Mouse (Mus musculus) limb, embryonic 14.5 days (tissue): ENCODE measurements at regions not wholly inside any gene's neighbourhood (a gene's known extent, or its start where the extent isn't known, plus 50 kb on each side); places are given as distances from the start of the nearest gene placed in this dataset.

Source experiments
- ATAC-seq: fragments of 200-750 bp; cut with Nextera tagmentation; 2 replicates; pipeline ENCODE4 v1.8.0; 2017; ENCODE audit warnings: low read depth, moderate number of reproducible peaks, moderate TSS enrichment; ENCODE audit not compliant: low FRiP score
- DNase-seq: peaks from one replicate; pipeline ENCODE4 v3.0.0-alpha.2; 2015; ENCODE audit warnings: low spot score
- H3K27ac ChIP-seq: fragments of 300-500 bp; sonication (generic); replicated peaks from 2 replicates; pipeline ENCODE4 v1.5.1; 2014; ENCODE audit warnings: low read depth, mild to moderate bottlenecking, low read length, moderate library complexity, mixed read lengths
- H3K27me3 ChIP-seq: fragments of 300-500 bp; sonication (generic); 2 replicates; pipeline ENCODE4 v1.6.1; 2014; ENCODE audit warnings: low read length, mixed read lengths; ENCODE audit not compliant: control insufficient read depth, insufficient read depth
- H3K36me3 ChIP-seq: fragments of 300-500 bp; sonication (generic); 2 replicates; pipeline ENCODE4 v1.6.1; 2014; ENCODE audit warnings: mild to moderate bottlenecking, low read length, moderate library complexity, mixed read lengths; ENCODE audit not compliant: control insufficient read depth, insufficient read depth
- H3K4me1 ChIP-seq: fragments of 300-500 bp; sonication (generic); 2 replicates; pipeline ENCODE4 v1.6.1; 2014; ENCODE audit warnings: antibody characterized with exemption, low read length, mixed read lengths; ENCODE audit not compliant: control insufficient read depth, insufficient read depth
- H3K4me2 ChIP-seq: fragments of 300-500 bp; sonication (generic); replicated peaks from 2 replicates; pipeline ENCODE4 v1.6.1; 2014; ENCODE audit warnings: low read depth, mild to moderate bottlenecking, low read length, moderate library complexity; ENCODE audit not compliant: severe bottlenecking
- H3K4me3 ChIP-seq: fragments of 300-500 bp; sonication (generic); replicated peaks from 2 replicates; pipeline ENCODE4 v1.5.1; 2014; ENCODE audit warnings: low read length
- H3K9ac ChIP-seq: fragments of 300-500 bp; sonication (generic); 2 replicates; pipeline ENCODE4 v1.6.1; 2014; ENCODE audit warnings: mild to moderate bottlenecking, low read depth, low read length, moderate library complexity; ENCODE audit not compliant: severe bottlenecking
- H3K9me3 ChIP-seq: fragments of 300-500 bp; sonication (generic); 2 replicates; pipeline ENCODE4 v1.6.1; 2016; ENCODE audit warnings: low read length; ENCODE audit not compliant: control insufficient read depth
- POLR2A ChIP-seq: fragments of 200-500 bp; IDR thresholded peaks from 2 replicates; pipeline ENCODE4 v1.8.0; 2012; ENCODE audit warnings: inconsistent platforms, mild to moderate bottlenecking, moderate library complexity, borderline replicate concordance; ENCODE audit not compliant: insufficient read depth, insufficient read length; ENCODE audit errors: extremely low read depth
- WGBS: fragments of 180-500 bp; shearing (Covaris S2); extraction: QIAGEN DNeasy Blood & Tissue Kit; methylation state at CpG from one replicate; pipeline ENCODE4 v1.1.7; 2014; 5-methylcytosine and 5-hydroxymethylcytosine counted together

DNA sequence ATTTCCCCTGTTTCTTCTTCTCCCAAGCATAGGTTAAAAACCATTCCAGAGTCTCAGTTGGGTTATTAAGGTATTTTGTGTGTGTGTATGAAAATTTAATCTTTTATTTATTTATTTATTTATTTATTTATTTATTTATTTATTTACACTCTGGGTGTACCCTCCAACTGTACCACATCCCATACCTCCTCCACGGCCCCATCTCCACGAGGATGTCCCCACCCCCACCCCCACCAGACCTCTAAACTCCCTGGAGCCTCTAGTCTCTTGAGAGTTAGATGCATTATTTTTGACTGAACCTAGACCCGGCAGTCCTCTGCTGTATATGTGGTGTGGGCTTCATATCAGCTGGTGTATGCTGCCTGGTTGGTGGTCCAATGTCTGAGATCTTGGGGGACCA, 214.9 kb upstream of the Itga1 start:
- no peak overlapping the region for H3K4me3 ChIP-seq
- ATAC-seq (no peak), DNase-seq (no peak)
- TF ChIP-seq POLR2A: no peak
- no peak overlapping the region for H3K4me2 ChIP-seq
- 79% methylated on average over 3 of the region's 3 CpGs for WGBS
- H3K4me1 ChIP-seq: no peaks in the 10 kb centered on the region
- no peaks in the 10 kb centered on the region for H3K36me3 ChIP-seq
- H3K27me3 ChIP-seq: no peaks in the 10 kb centered on the region
- no peaks in the 10 kb centered on the region for H3K9me3 ChIP-seq
- H3K9ac ChIP-seq: no peak overlapping the region
- no peak overlapping the region for H3K27ac ChIP-seq

DNA sequence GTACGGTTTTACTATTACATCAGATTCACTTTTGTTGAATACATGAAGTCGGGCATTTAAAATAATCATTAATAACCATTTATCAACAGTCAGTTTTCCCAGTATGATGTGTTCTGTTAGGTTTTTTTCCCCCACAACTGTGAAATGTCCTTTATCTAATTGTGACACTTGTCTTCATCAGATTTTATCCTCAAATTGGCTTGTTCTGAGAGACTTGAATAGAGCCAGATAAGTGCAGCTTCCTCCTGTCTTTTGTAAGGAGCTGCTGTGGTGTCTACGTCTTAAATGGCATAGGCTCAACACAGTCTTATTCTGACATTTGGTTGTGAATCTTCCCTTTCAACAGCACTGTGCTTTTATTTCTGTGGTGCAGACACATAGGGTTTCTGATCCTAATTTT, 206.8 kb upstream of the Itga1 start:
- no peaks in the 10 kb centered on the region for H3K4me1 ChIP-seq

DNA sequence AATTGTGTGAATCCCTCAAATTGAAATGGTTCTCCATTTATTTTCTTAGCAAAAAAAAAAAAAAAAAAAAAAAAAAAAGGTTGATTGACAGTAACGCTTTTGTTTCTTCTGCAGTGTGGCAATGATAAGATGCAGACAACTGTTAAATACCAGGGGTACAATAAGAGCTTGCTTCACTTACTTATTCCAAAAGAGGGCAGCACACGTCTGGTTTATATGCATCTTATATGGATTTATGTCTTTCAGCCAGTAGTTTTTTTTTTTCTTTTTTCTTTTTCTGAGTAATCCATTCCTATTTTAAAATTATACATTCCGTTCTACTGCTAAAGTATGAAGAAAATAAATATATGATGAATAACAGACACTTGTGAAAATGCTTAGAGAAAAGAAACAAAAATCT, 185.6 kb upstream of the Itga1 start:
- WGBS: 48% methylated on average over 3 of the region's 3 CpGs
- no peak for ATAC-seq
- no peaks in the 10 kb centered on the region for H3K4me1 ChIP-seq
- no peaks in the 10 kb centered on the region for H3K36me3 ChIP-seq
- no peaks in the 10 kb centered on the region for H3K9me3 ChIP-seq
- no peak overlapping the region for H3K9ac ChIP-seq
- no peak overlapping the region for H3K27ac ChIP-seq
- DNase-seq: peak; percentile 86
- no peak overlapping the region for H3K4me2 ChIP-seq
- TF ChIP-seq POLR2A: no peak
- H3K4me3 ChIP-seq: no peak overlapping the region
- no peaks in the 10 kb centered on the region for H3K27me3 ChIP-seq

More for the DNA sequence above, 206.8 kb upstream of the Itga1 start:
- Histone ChIP-seq H3K27ac (no peak overlapping the region), H3K9me3 (no peaks in the 10 kb centered on the region), H3K36me3 (no peaks in the 10 kb centered on the region), H3K4me3 (no peak overlapping the region), H3K27me3 (no peaks in the 10 kb centered on the region), H3K4me2 (no peak overlapping the region), H3K9ac (no peak overlapping the region)
- ATAC-seq: no peak
- 83% methylated on average over 3 of the region's 3 CpGs for WGBS
- DNase-seq: no peak
- TF ChIP-seq POLR2A: no peak

DNA sequence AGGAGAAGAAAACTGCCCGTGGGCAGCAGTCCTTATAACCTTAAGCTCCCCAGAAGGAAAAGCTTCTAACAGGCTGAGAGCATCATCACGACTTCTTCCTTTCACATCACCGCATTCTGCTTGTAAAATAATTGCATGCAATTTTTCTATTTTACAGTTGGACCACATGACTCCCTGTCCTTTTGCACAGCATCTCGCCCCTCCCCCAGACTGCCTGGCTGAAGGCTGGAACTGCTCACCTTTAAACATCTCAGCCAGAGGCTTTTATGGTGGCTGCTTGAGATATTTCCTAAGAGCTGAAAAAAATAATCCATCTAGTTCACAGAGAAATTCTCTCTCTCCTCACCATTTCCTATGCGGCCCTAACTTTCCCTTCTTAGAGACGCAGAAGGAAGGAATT, 164.4 kb upstream of the Itga1 start:
- H3K27me3 ChIP-seq: no peaks in the 10 kb centered on the region
- no peak overlapping the region for H3K4me3 ChIP-seq
- 54% methylated on average over 6 of the region's 6 CpGs for WGBS
- no peak overlapping the region for H3K4me2 ChIP-seq
- no peak overlapping the region for H3K27ac ChIP-seq
- H3K9ac ChIP-seq: no peak overlapping the region
- no peak for DNase-seq
- no peak for TF ChIP-seq POLR2A
- no peaks in the 10 kb centered on the region for H3K36me3 ChIP-seq
- no peak for ATAC-seq
- no peaks in the 10 kb centered on the region for H3K4me1 ChIP-seq
- no peaks in the 10 kb centered on the region for H3K9me3 ChIP-seq

DNA sequence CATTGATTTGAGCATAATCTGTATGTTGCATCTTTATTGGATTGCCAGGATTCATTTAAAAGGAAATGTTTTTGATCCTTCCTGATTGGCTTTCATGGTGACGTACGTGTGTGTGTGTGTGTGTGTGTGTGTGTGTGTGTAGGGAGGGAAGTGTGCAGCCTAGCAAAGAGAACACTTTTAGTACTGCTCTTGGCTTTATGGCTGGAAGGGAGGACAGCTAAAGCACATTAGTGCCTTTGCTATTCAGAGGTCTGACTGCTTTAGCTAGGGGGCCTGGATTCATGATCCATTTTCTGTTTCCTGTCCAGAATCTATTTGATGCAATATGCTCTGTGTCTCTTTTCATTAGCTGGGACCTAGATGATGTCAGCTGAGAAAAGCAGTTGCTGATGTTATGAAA, 155.6 kb upstream of the Itga1 start:
- Histone ChIP-seq H3K9ac (no peak overlapping the region), H3K9me3 (no peaks in the 10 kb centered on the region), H3K4me2 (no peak overlapping the region), H3K27ac (no peak overlapping the region), H3K36me3 (no peaks in the 10 kb centered on the region), H3K4me3 (no peak overlapping the region), H3K4me1 (no peaks in the 10 kb centered on the region), H3K27me3 (no peaks in the 10 kb centered on the region)
- no peak for TF ChIP-seq POLR2A
- 65% methylated on average over 2 of the region's 2 CpGs for WGBS
- no peak for DNase-seq
- ATAC-seq: no peak

DNA sequence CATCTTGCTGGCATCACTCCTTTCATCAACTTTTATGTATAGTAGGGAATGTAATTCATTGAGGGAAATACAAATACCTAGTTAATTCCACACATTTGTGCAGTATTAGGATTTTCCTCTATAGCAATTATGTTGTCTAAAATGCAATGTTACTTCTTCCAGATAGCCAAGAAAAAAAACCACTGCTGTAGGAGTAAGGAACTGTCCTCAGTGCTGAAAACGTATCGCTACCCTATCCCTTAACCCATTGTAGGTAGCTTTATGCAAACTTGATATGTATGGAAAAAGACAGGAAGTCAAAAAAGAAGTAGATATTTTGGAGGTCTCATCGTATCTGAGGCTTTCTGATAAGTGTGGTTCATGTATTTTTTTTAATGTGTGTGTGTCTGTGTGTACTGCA, 150.8 kb upstream of the Itga1 start:
- Histone ChIP-seq H3K27ac (no peak overlapping the region), H3K4me2 (no peak overlapping the region), H3K9ac (no peak overlapping the region), H3K27me3 (no peaks in the 10 kb centered on the region), H3K4me3 (no peak overlapping the region), H3K36me3 (no peaks in the 10 kb centered on the region), H3K9me3 (no peaks in the 10 kb centered on the region), H3K4me1 (no peaks in the 10 kb centered on the region)
- DNase-seq: peak; percentile 73
- no peak for ATAC-seq
- TF ChIP-seq POLR2A: no peak
- WGBS: 41% methylated on average over 3 of the region's 3 CpGs
